Mouse (Mus musculus) testis, adult 2 months (tissue): ENCODE measurements around the gene Rhov.

Experiments used
- CTCF ChIP-seq: fragments of 200-500 bp; IDR thresholded peaks from 2 replicates; pipeline ENCODE4 v1.5.1; 2012; ENCODE audit warnings: low read depth, mild to moderate bottlenecking, inconsistent platforms, low read length, moderate library complexity; ENCODE audit not compliant: control insufficient read depth, insufficient read depth, insufficient replicate concordance
- POLR2A ChIP-seq: fragments of 200-500 bp; IDR thresholded peaks from 2 replicates; pipeline ENCODE4 v1.6.1; 2012; ENCODE audit warnings: low read depth, mild to moderate bottlenecking, inconsistent platforms, low read length, moderate library complexity; ENCODE audit not compliant: control insufficient read depth

DNA sequence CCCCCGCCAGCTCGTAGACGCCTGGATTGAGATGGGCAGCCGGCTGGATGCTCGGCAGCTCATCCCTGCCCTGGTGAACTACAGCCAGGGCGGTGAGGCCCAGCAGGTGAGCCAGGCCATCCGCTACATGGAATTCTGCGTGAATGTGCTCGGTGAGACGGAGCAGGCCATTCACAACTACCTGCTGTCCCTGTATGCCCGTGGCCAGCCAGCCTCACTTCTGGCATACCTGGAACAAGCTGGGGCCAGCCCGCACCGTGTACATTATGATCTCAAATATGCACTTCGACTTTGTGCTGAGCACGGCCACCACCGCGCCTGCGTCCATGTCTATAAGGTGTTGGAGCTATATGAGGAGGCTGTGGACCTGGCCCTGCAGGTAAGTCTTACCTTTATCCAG lies 23.3 kb upstream of the Rhov start:
- TF ChIP-seq CTCF: no peak
- no peak for TF ChIP-seq POLR2A
